Mouse (Mus musculus): ENCODE measurements around the gene Spock1. TPM values are rescaled to one million over a fixed set of nuclear protein-coding genes. Genes with fewer than 3 reads are reported as not detected.
"Not testable (repeated sequence)": the region's sequence is repeated elsewhere in the genome, so short reads cannot be mapped to it uniquely, and the experiment has no call there.

Spock1 gene
- total RNA-seq, 2 experiments from 2014 or later, result 212 to 215 TPM

- DNase-seq (ENCODE audit: low spot score in 2 of 2), result no peak
These were observed 385.8 kb downstream of the Spock1 start for GRCm38 (mm10) chr13:57522319-57522718.

GRCm38 (mm10) chr13:57521152-57521551, 387.0 kb downstream of the Spock1 start:
- peak in 1 of 2 experiments; percentile 34 for DNase-seq (ENCODE audit: low spot score in 2 of 2)

GRCm38 (mm10) chr13:57519790-57520189, 388.3 kb downstream of the Spock1 start:
- DNase-seq (ENCODE audit: low spot score in 2 of 2), result no peak

- DNase-seq (ENCODE audit: low spot score in 2 of 2), result no peak
These were observed 392.4 kb downstream of the Spock1 start for GRCm38 (mm10) chr13:57515737-57516136.

- peak in 1 of 2 experiments; percentile 62 for DNase-seq (ENCODE audit: low spot score in 2 of 2)
These were observed 406.6 kb downstream of the Spock1 start for GRCm38 (mm10) chr13:57501552-57501951.

GRCm38 (mm10) chr13:57496778-57497177, 411.4 kb downstream of the Spock1 start:
- DNase-seq (ENCODE audit: low spot score in 2 of 2), result no peak

- no peak for DNase-seq (ENCODE audit: low spot score in 2 of 2)
These were observed 413.3 kb downstream of the Spock1 start for GRCm38 (mm10) chr13:57494838-57495237.

GRCm38 (mm10) chr13:57488926-57489325, 419.2 kb downstream of the Spock1 start:
- no peak for DNase-seq (ENCODE audit: low spot score in 2 of 2)

- DNase-seq (ENCODE audit: low spot score in 2 of 2), result no peak
These were observed 423.5 kb downstream of the Spock1 start for GRCm38 (mm10) chr13:57484426-57485168.

- DNase-seq (ENCODE audit: low spot score in 2 of 2), result peak; percentile 19 to 76
These were observed 431.4 kb downstream of the Spock1 start for GRCm38 (mm10) chr13:57476700-57477099.

- no peak for DNase-seq (ENCODE audit: low spot score in 2 of 2)
These were observed 434.1 kb downstream of the Spock1 start for GRCm38 (mm10) chr13:57474068-57474467.

GRCm38 (mm10) chr13:57470922-57471321, 437.2 kb downstream of the Spock1 start:
- not testable (repeated sequence) for DNase-seq (ENCODE audit: low spot score in 2 of 2)

GRCm38 (mm10) chr13:57459978-57460377, 448.2 kb downstream of the Spock1 start:
- no peak for DNase-seq (ENCODE audit: low spot score in 2 of 2)

GRCm38 (mm10) chr13:57450189-57450821, 457.8 kb downstream of the Spock1 start:
- peak in 1 of 2 experiments; percentile 46 for DNase-seq (ENCODE audit: low spot score in 2 of 2)

GRCm38 (mm10) chr13:57448906-57449305, 459.2 kb downstream of the Spock1 start:
- DNase-seq (ENCODE audit: low spot score in 2 of 2), result no peak

- no peak for DNase-seq (ENCODE audit: low spot score in 2 of 2)
These were observed 463.2 kb downstream of the Spock1 start for GRCm38 (mm10) chr13:57444977-57445376.

GRCm38 (mm10) chr13:57440111-57440510, 468.0 kb downstream of the Spock1 start:
- no peak for DNase-seq (ENCODE audit: low spot score in 2 of 2)

GRCm38 (mm10) chr13:57435726-57436220, 472.4 kb downstream of the Spock1 start:
- DNase-seq (ENCODE audit: low spot score in 2 of 2), result no peak

GRCm38 (mm10) chr13:57433848-57434247, 474.3 kb downstream of the Spock1 start:
- no peak for DNase-seq (ENCODE audit: low spot score in 2 of 2)

- DNase-seq (ENCODE audit: low spot score in 2 of 2), result no peak
These were observed 476.3 kb downstream of the Spock1 start for GRCm38 (mm10) chr13:57431815-57432214.

GRCm38 (mm10) chr13:57428840-57429239, 479.3 kb downstream of the Spock1 start:
- DNase-seq (ENCODE audit: low spot score in 2 of 2), result peak in 1 of 2 experiments; percentile 21

- no peak for DNase-seq (ENCODE audit: low spot score in 2 of 2)
These were observed 489.4 kb downstream of the Spock1 start for GRCm38 (mm10) chr13:57418781-57419180.

Data from layer of hippocampus, adult 18-20 months (tissue).